Mouse (Mus musculus) layer of hippocampus, adult 8-10 months (tissue): Measurements from ENCODE around the gene Tmem236. TPM values are rescaled to one million over a fixed set of nuclear protein-coding genes. Genes with fewer than 3 reads are reported as not detected.
"Not testable (repeated sequence)": the region's sequence is repeated elsewhere in the genome, so short reads cannot be mapped to it uniquely, and the experiment has no call there.

Experiments used
- DNase-seq, 2 experiments: peaks; one replicate each; pipeline ENCODE4 v3.0.0; 2022; ENCODE audit warnings: low spot score in 2 of 2
- total RNA-seq, 4 experiments: library from RNA; stranded (reverse); gene quantifications; 2 replicates each; pipeline ENCODE4 v1.2.4; 2022

Gene Tmem236
- total RNA-seq, 4 experiments from 2014 or later, result 0.10 to 0.12 (median 0.11) TPM; not detected in 1

GRCm38 (mm10) chr2:14191601-14192000 lies 17.3 kb downstream of the Tmem236 start:
- DNase-seq, result no peak

- DNase-seq, result no peak
Observed at GRCm38 (mm10) chr2:14192046-14192445, 17.7 kb downstream of the Tmem236 start.

- not testable (repeated sequence) for DNase-seq
Observed at GRCm38 (mm10) chr2:14198325-14198903, 24.1 kb downstream of the Tmem236 start.

GRCm38 (mm10) chr2:14199621-14200020 lies 25.3 kb downstream of the Tmem236 start:
- DNase-seq, result no peak

- DNase-seq, result not testable (repeated sequence)
Observed at GRCm38 (mm10) chr2:14200879-14201445, 26.6 kb downstream of the Tmem236 start.

GRCm38 (mm10) chr2:14204308-14204707 lies 30.0 kb downstream of the Tmem236 start:
- no peak for DNase-seq

- DNase-seq, result no peak
Observed at GRCm38 (mm10) chr2:14206798-14207197, 32.5 kb downstream of the Tmem236 start.

- no peak for DNase-seq
Observed at GRCm38 (mm10) chr2:14210731-14211130, 36.4 kb downstream of the Tmem236 start.

GRCm38 (mm10) chr2:14211606-14212005 lies 37.3 kb downstream of the Tmem236 start:
- DNase-seq, result no peak

GRCm38 (mm10) chr2:14214764-14215163 lies 40.4 kb downstream of the Tmem236 start:
- DNase-seq, result no peak

GRCm38 (mm10) chr2:14216653-14217052 lies 42.3 kb downstream of the Tmem236 start:
- DNase-seq, result no peak

GRCm38 (mm10) chr2:14218126-14218525 lies 43.8 kb downstream of the Tmem236 start:
- no peak for DNase-seq

- DNase-seq, result no peak
Observed at GRCm38 (mm10) chr2:14224387-14224786, 50.1 kb downstream of the Tmem236 start.

- no peak for DNase-seq
Observed at GRCm38 (mm10) chr2:14228495-14228894, 54.2 kb downstream of the Tmem236 start.

- DNase-seq, result no peak
Observed at GRCm38 (mm10) chr2:14229149-14229548, 54.8 kb downstream of the Tmem236 start, which contains the start of gene Mrc1. Gene Mrc1 (plus strand): TSS chr2:14229392.

- DNase-seq, result no peak
Observed at GRCm38 (mm10) chr2:14229979-14230378, 55.7 kb downstream of the Tmem236 start.

GRCm38 (mm10) chr2:14232897-14233296 lies 58.6 kb downstream of the Tmem236 start:
- DNase-seq, result no peak

GRCm38 (mm10) chr2:14233983-14234382 lies 59.7 kb downstream of the Tmem236 start:
- no peak for DNase-seq

GRCm38 (mm10) chr2:14235319-14235718 lies 61.0 kb downstream of the Tmem236 start:
- no peak for DNase-seq

- no peak for DNase-seq
Observed at GRCm38 (mm10) chr2:14236920-14237319, 62.6 kb downstream of the Tmem236 start.

GRCm38 (mm10) chr2:14237723-14238122 lies 63.4 kb downstream of the Tmem236 start:
- DNase-seq, result no peak

- no peak for DNase-seq
Observed at GRCm38 (mm10) chr2:14239151-14239550, 64.8 kb downstream of the Tmem236 start.

GRCm38 (mm10) chr2:14244157-14244556 lies 69.8 kb downstream of the Tmem236 start:
- no peak for DNase-seq
